Mouse (Mus musculus) neutrophil, adult 65 days (primary cell): ENCODE results near the gene Gm13119. TPM values are rescaled to one million over a fixed set of nuclear protein-coding genes. Genes with fewer than 3 reads are reported as not detected.

ENCODE experiments used
- total RNA-seq: library from RNA; stranded (reverse); gene quantifications from 2 replicates; pipeline ENCODE4 v1.2.4, GENCODE M21; 2023

Gm13119 gene
- total RNA-seq = not detected in 2 replicates

GRCm38 (mm10) chr4:144357642-144358041 is at the start of gene Gm13119:
Gene Gm13119 (plus strand): TSS chr4:144357942.

GRCm38 (mm10) chr4:144329949-144330348 is 27.8 kb upstream of the Gm13119 start, which contains the start of gene Gm13128:
Gene Gm13128 (plus strand): TSS chr4:144330249.

GRCm38 (mm10) chr4:144377911-144378310 is 20.2 kb downstream of the Gm13119 start, which contains the start of gene Pramef20:
Gene Pramef20 (minus strand): TSS chr4:144377933.

GRCm38 (mm10) chr4:144408290-144408689 is 50.5 kb downstream of the Gm13119 start, which contains the start of gene Pramef12:
Gene Pramef12 (minus strand): TSS chr4:144408464.

Other genes starting within 250 kb of the Gm13119 start
- gene Oog3, start 195.3 kb upstream of the Gm13119 start, total RNA-seq = not detected in 2 replicates
- not detected in 2 replicates for gene Oog2, start 167.2 kb upstream of the Gm13119 start, total RNA-seq
- gene C87977, start 144.6 kb upstream of the Gm13119 start, total RNA-seq = not detected in 2 replicates
- gene Pramel5, start 77.5 kb upstream of the Gm13119 start, total RNA-seq = not detected in 2 replicates
- not detected in 2 replicates for gene Gm13128, start 27.7 kb upstream of the Gm13119 start, total RNA-seq
- gene Pramef20, start 20.0 kb downstream of the Gm13119 start, total RNA-seq = not detected in 2 replicates
- gene Pramef12, start 50.5 kb downstream of the Gm13119 start, total RNA-seq = not detected in 2 replicates
- gene 1700012P22Rik, start 80.8 kb downstream of the Gm13119 start, total RNA-seq = not detected in 2 replicates
- gene Gm9944, start 95.4 kb downstream of the Gm13119 start, total RNA-seq = not detected in 2 replicates
- gene Aadacl3, start 105.8 kb downstream of the Gm13119 start, total RNA-seq = not detected in 2 replicates
- gene 9430007A20Rik, start 161.9 kb downstream of the Gm13119 start, total RNA-seq = not detected in 2 replicates
- not detected in 2 replicates for gene Gm13124, start 207.2 kb downstream of the Gm13119 start, total RNA-seq